Mouse (Mus musculus) liver, adult 2 months (tissue): ENCODE results near the gene Gm20388.

Experiments used
- CTCF ChIP-seq: fragments of 200-500 bp; IDR thresholded peaks from 2 replicates; pipeline ENCODE4 v1.5.1; 2011; ENCODE audit warnings: low read depth, low read length, control low read depth
- POLR2A ChIP-seq: fragments of 200-500 bp; IDR thresholded peaks from 2 replicates; pipeline ENCODE4 v1.6.1; 2011; ENCODE audit warnings: low read length, control low read depth; ENCODE audit not compliant: insufficient read depth; ENCODE audit errors: extremely low read depth

GRCm38 (mm10) chr8:122898018-122898417 lies 2987.4 kb downstream of the Gm20388 start:
- TF ChIP-seq CTCF (no peak), POLR2A (no peak)
